Mouse (Mus musculus) activated CD4-positive, CD25-positive, alpha-beta regulatory T cell, adult 4 months (primary cell): ENCODE measurements around the gene Timm8a2. TPM values are rescaled to one million over a fixed set of nuclear protein-coding genes. Genes with fewer than 3 reads are reported as not detected.
"Not testable (repeated sequence)": the region's sequence is repeated elsewhere in the genome, so short reads cannot be mapped to it uniquely, and the experiment has no call there.

Experiments used
- ATAC-seq: one replicate; pipeline ENCODE4 v1.8.0; 2017
- polyA plus RNA-seq, 2 experiments: library from polyadenylated mRNA; unstranded; fragments of 100-300 nt; shearing (Covaris generic); gene quantifications; one replicate each; pipeline ENCODE4 v1.2.1; 2017

Gene Timm8a2
- polyA plus RNA-seq, 2 experiments from 2014 or later: not detected

DNA sequence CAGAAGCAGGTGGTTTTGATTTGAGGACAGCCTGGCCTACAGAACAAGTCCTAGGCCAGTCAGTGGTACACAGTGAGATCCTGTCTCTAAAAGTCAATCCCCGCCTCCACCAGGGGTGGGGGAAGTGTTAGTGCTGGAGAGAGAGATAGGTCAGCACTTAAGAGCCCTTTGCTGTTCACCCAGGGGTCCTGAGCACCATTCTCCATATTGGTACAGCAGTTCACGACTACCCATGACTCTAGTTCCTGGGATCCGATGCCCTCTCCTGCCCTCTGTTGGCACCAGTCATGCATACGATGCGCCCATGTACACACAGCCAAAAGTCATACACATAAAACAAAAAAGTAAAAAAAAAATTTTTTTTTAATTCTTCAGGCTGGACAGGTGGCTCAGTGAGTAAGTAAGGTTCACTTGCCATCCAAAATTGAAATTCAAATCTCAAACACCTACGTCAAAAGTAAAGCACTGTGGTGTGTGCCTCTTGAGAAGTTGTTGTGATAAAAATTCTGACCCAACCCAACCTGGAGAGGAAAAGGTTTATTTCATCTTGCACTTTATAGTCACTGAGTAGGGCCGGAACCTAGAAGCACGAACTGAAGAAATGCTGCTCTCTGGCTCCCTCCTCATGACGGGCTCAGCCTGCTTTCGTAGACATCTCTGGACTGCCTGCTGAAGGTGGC is 28.1 kb downstream of the Timm8a2 start:
- no peak for ATAC-seq

- ATAC-seq: peak; percentile 37
These were observed 29.1 kb downstream of the Timm8a2 start for GRCm38 (mm10) chr14:122063599-122063998.

DNA sequence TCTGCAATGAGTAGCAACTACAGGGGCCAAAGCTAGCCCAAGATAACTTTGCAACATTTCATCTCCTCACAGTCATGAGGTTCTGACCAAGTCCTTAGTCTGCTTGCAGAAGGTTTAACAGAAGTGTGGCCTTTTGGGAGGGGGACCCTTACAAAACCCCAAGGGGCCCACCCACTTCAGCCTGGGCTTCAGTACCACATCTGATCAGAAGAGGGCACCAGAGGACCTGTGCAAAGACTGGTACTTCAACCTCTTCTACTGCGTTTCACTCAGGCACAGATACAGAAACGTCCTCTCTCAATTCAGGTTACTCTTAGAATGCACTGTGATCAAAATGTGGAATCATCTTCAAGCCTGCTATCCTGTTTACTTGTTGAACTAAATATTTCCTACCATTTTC is 30.0 kb downstream of the Timm8a2 start:
- peak; percentile 24 for ATAC-seq

DNA sequence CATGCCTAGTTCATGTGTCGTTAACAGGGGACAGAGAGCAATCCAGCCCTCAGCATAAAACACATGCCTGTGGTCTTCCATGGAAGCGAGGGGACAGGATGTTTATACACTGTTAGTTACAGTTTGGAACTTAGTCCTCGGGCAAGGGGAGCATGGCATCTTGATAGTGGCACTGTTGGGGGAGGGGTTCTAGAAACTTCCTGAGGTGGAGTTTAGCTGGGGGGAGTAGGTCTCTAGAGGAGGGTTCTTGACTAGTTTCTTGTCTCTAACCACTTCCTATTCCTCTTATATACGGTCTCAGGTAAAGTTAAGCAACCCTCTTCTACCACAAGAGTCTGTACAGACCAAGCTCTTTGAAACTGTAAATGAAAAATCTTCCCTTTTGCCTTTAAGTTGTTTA is 31.8 kb downstream of the Timm8a2 start:
- peak; percentile 72 for ATAC-seq

DNA sequence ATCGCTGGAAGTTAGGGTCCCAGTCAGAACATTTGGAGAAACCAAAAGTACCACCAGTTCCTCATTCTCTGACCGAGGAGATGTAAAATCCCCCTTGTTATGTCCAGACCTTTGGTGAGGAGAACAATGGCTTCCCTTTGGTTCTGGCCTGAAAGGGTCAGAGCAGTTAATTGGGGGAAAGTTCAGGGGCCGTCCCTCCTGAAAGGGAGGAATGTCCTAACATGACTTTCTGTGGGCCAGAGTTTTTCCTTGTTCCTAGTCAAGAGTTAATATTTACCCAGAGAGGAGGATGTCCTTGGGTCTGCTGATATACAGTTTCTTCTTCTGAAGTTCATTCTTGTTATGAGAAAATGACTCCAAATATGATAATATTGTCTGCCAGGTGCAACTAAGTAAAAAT is 33.6 kb downstream of the Timm8a2 start:
- not testable (repeated sequence) for ATAC-seq

DNA sequence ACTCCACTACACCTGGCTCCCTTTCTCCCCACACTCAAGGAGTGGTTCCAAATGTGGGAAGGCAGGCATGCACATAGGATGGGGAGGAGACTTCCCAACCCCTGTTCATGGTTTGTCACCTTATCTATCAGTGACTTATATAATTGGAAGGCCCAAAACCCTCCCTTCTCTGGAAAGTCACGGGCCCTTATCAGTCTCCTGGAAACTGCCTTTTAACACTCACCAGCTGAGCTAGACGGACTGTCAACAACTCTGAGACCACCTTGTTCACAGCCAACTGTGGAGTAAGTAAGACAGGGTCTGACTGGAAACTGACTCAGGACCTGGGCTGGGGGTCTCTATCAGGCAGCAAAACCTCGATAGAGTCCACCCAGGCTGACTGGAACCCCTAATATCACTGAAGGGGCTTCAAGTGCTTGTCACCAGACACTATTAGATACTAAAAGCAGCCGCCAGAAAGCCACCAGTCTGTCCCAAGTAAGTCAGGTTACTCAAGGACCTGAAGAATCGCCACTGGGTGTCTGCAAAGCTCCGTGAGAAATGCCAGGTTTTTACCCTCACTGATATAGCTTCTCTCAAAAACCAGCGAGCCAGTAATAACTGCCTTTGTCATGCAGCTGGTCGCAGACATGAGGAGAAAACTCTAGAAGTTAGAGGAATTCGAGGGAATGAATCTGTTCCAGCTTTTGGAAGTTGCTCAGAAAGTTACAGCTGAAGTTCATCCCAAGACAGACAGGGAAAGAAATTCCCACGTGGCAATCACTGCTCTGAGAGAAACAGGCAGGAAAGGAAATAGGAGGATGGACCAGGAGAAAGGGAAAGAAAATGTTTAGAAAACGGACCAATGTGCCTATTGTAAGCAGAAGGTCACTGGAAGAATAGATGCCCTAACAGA is 34.6 kb downstream of the Timm8a2 start:
- no peak for ATAC-seq

DNA sequence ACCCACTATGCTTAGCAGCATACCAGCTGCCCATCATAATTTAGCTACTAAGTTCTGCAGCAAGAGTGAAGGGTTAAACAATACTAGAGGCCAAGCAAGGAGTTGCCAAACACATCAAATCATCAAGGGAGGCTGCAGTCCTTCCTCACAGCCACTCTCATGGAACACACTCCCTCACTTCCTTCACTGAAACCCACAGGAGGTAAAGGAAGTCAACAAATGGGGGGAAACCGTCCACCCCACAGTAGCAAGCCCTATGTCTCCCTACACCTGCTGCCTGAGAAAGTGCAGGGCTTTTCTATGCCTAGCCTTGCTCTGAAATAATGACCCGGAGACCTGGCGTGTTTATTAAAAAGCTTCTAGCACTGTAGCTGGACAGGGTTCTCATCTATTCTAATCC is 35.5 kb downstream of the Timm8a2 start:
- ATAC-seq: no peak

DNA sequence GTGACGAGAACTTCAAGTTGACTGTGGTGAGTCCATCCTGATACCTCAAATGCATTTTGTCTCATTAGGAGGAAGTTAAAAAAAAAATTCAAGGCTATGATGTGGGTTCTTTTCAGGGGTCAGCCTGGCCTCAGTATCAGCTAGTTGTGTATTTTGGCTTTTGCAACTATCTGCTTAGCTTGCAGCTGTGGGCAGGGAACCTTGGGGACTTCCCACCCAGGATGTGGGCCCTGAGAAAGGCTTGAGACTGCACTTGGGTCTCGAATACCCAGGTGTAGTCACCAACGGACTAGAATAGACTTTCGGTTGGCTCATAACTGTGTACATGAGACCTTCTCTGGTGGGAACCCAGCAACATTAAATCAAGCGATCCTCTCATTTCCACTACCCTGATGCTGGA is 38.9 kb downstream of the Timm8a2 start:
- ATAC-seq: peak; percentile 93

- peak; percentile 17 for ATAC-seq
These were observed 39.9 kb downstream of the Timm8a2 start for GRCm38 (mm10) chr14:122074360-122074759.

DNA sequence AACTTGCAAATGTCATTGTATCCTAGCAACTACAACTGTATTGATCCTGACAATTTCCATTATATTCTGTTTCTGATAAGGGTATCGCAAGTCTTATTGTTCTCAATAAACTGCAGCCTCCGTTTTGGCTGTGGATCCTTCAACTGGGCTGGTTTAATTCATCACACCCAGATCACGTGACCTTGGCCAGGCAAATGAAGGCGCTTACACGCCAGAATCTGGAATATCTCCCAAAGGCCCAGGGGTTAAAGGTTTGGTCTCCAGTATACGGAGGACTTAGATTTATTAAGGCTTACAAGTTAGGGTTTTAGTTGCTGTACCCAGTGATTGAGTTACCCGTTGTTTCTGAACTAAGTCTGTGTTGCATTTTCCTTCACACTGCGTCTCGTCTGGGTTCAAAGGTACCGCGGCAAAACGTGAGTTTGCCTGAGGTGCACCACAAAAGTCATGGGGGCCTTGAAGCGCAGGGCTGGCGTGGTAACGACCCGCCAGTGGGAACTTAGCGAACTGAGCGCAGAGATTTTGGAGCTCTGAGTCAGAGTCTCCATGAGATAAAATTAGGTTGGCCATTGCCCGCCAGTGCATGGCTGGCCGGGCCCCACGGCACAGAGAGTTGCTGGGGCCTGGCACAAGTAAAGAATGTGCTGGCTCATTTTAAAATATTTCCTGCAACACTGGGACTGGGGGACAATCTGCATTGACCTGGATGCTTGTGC is 41.2 kb downstream of the Timm8a2 start:
- no peak for ATAC-seq

GRCm38 (mm10) chr14:122077017-122077416 is 42.5 kb downstream of the Timm8a2 start:
- no peak for ATAC-seq

DNA sequence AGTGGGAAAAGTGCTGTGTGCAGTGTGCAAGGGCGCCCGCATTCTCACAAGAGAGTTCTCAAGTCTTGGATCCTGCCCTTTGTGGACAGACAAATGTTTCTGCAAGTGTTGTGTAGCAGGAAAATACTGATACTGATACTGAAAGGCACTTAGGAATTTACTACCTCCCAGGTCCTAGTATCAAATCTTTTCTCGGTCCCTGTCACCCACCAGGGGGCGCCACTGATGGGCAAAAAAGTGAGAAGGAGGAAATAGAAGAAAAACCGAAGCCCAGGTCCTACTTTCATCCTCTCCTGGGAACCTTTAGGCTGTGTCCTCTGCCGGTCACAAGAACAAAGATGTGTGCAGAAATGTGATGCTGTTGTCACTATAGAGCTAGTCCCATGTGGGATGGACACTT is 45.0 kb downstream of the Timm8a2 start:
- ATAC-seq: no peak

DNA sequence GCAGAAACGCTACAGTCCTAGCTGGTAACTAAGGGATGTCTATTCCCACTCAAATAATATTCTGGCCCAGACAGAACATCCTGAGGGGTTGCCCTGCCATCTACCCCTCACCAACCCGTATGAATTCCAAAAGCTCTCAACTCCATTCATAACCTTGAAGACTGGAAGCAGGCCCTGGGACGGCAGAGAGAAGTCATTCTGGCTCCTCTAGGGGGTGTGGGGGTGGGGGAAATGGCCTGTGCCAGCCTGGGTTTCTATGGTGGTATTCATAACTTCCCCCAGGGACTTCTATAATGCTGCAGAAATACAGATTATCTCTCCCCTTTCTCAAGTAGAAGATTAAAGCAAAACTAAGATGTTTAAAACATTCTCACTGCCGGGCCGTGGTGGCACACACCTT is 45.4 kb downstream of the Timm8a2 start:
- no peak for ATAC-seq

- no peak for ATAC-seq
These were observed 46.8 kb downstream of the Timm8a2 start for GRCm38 (mm10) chr14:122081308-122081707.

GRCm38 (mm10) chr14:122083499-122083898 is 49.0 kb downstream of the Timm8a2 start:
- no peak for ATAC-seq

DNA sequence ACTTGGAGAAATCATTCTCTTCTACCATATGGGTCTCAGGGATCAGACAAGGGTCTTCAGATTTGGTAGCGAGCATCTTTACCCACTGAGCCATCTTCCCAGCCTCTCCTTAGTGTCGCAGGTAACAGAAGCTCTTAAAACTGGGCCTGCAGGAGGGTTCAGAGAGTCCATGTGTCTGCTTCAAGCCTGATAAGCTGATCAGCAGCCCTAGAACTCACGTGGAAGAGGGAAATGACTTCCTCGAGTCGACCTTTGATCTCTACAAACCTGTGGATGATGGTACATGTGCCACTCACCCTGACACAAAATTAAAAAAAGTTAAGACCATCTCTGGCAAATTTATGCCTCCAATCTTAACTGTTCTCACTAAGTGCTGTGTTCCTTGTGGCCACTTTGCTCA is 53.5 kb downstream of the Timm8a2 start:
- no peak for ATAC-seq

Other genes with a start within 250 kb of the Timm8a2 start
- gene Dock9, start 236.8 kb upstream of the Timm8a2 start, polyA plus RNA-seq: 1 to 10 TPM; 3.8 to 4.0 TPM
- gene Ubac2, start 156.1 kb upstream of the Timm8a2 start, polyA plus RNA-seq: 10 to 100 TPM; 62.5 to 75.1 TPM
- 10 to 100 TPM; 83.8 to 86.0 TPM for gene Gpr18, start 118.9 kb upstream of the Timm8a2 start, polyA plus RNA-seq
- gene Gpr183, start 69.5 kb upstream of the Timm8a2 start, polyA plus RNA-seq: 100 to 1,000 TPM; 104 to 118 TPM
- gene Tm9sf2, start 72.4 kb downstream of the Timm8a2 start, polyA plus RNA-seq: 10 to 100 TPM; 62.7 to 83.6 TPM
- gene Clybl, start 147.0 kb downstream of the Timm8a2 start, polyA plus RNA-seq: 10 to 100 TPM; 10.6 to 11.0 TPM